Mouse (Mus musculus): ENCODE measurements at regions not wholly inside any gene's neighbourhood (a gene's known extent, or its start where the extent isn't known, plus 50 kb on each side); places are given as distances from the start of the nearest gene placed in this dataset.
A peak's percentile ranks its signal among the peaks of the same experiment; 100 is the strongest.

DNA sequence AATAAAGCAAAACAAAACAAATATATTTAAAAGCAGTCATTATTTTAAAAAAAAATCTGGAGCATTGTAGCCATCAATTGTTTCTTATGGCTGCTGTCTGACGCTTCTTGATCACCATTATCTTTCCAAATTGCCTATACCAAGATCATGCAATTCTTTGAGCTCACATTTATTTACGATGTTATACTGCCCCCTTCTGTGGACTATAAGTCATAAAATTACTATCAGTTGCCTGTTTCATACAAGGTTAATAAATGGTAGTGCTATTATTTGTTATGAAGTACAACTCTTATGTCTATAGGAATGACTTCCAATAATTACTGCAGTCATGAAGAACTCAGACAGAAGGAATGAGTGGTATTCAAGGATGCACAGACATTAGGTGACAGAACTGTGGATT lies 57.3 kb upstream of the Eda2r start:
- DNase-seq (ENCODE audit: low spot score in 2 of 2): no peak

- peak; percentile 15 to 45 for DNase-seq (ENCODE audit: low spot score in 2 of 2)
These were observed 54.4 kb upstream of the Eda2r start for GRCm38 (mm10) chrX:97431391-97431803.
